Mouse (Mus musculus): ENCODE results near the gene Lama5. TPM values are rescaled to one million over a fixed set of nuclear protein-coding genes. Genes with fewer than 3 reads are reported as not detected.
"Not testable (repeated sequence)": the region's sequence is repeated elsewhere in the genome, so short reads cannot be mapped to it uniquely, and the experiment has no call there.

Lama5 gene
- total RNA-seq (2015) (0.48 and 0.83 TPM in 2 replicates), total RNA-seq (2017) (0.18 and 4.0 TPM in 2 replicates)

- ATAC-seq (ENCODE audit: poor library complexity, severe bottlenecking), result peak; percentile 41; the same call in 1 of the 2 replicates
Measured at GRCm38 (mm10) chr2:180225762-180226378, at the start of gene Lama5. TSS of gene Lama5 (minus strand) at chr2:180225859.

- no peak for ATAC-seq (ENCODE audit: poor library complexity, severe bottlenecking)
Measured at GRCm38 (mm10) chr2:180274523-180274922, 48.9 kb upstream of the Lama5 start.

GRCm38 (mm10) chr2:180273394-180274244 is 48.0 kb upstream of the Lama5 start, which contains the start of gene Cables2:
TSS of gene Cables2 (minus strand) at chr2:180273496.
- ATAC-seq (ENCODE audit: poor library complexity, severe bottlenecking), result peak; percentile 67

GRCm38 (mm10) chr2:180272884-180273321 is 47.2 kb upstream of the Lama5 start:
- ATAC-seq (ENCODE audit: poor library complexity, severe bottlenecking), result no peak

GRCm38 (mm10) chr2:180271804-180272395 is 46.2 kb upstream of the Lama5 start:
- no peak for ATAC-seq (ENCODE audit: poor library complexity, severe bottlenecking)

GRCm38 (mm10) chr2:180270537-180271255 is 45.0 kb upstream of the Lama5 start:
- ATAC-seq (ENCODE audit: poor library complexity, severe bottlenecking), result peak; percentile 31

- no peak for ATAC-seq (ENCODE audit: poor library complexity, severe bottlenecking)
Measured at GRCm38 (mm10) chr2:180269329-180269728, 43.7 kb upstream of the Lama5 start.

GRCm38 (mm10) chr2:180267955-180268354 is 42.3 kb upstream of the Lama5 start:
- ATAC-seq (ENCODE audit: poor library complexity, severe bottlenecking), result no peak

GRCm38 (mm10) chr2:180262891-180263290 is 37.2 kb upstream of the Lama5 start:
- no peak for ATAC-seq (ENCODE audit: poor library complexity, severe bottlenecking)

- ATAC-seq (ENCODE audit: poor library complexity, severe bottlenecking), result no peak
Measured at GRCm38 (mm10) chr2:180262441-180262840, 36.8 kb upstream of the Lama5 start.

- ATAC-seq (ENCODE audit: poor library complexity, severe bottlenecking), result no peak
Measured at GRCm38 (mm10) chr2:180261901-180262300, 36.2 kb upstream of the Lama5 start.

GRCm38 (mm10) chr2:180260610-180261480 is 35.2 kb upstream of the Lama5 start:
- ATAC-seq (ENCODE audit: poor library complexity, severe bottlenecking), result no peak

GRCm38 (mm10) chr2:180259826-180260609 is 34.4 kb upstream of the Lama5 start:
- ATAC-seq (ENCODE audit: poor library complexity, severe bottlenecking), result not testable (repeated sequence)

- not testable (repeated sequence) for ATAC-seq (ENCODE audit: poor library complexity, severe bottlenecking)
Measured at GRCm38 (mm10) chr2:180258951-180259484, 33.4 kb upstream of the Lama5 start.

- ATAC-seq (ENCODE audit: poor library complexity, severe bottlenecking), result no peak
Measured at GRCm38 (mm10) chr2:180257963-180258865, 32.6 kb upstream of the Lama5 start.

GRCm38 (mm10) chr2:180257001-180257521 is 31.4 kb upstream of the Lama5 start, which contains the start of gene Rps21:
TSS of gene Rps21 (plus strand) at chr2:180257377.
- peak; percentile 89 for ATAC-seq (ENCODE audit: poor library complexity, severe bottlenecking)

- peak; percentile 49 for ATAC-seq (ENCODE audit: poor library complexity, severe bottlenecking)
Measured at GRCm38 (mm10) chr2:180256296-180257000, 30.8 kb upstream of the Lama5 start.

All from megakaryocyte, adult 5-6 weeks (primary cell).